Mouse (Mus musculus) ES-E14 (cell line): ENCODE measurements around the gene Bcat1.

Source experiments
- MAFK ChIP-seq: IDR thresholded peaks from 2 replicates; pipeline ENCODE4 v1.6.1; 2014; ENCODE audit warnings: mild to moderate bottlenecking, low read depth, low read length, inconsistent platforms; ENCODE audit not compliant: insufficient read depth
- ZNF384 ChIP-seq: IDR thresholded peaks from 2 replicates; pipeline ENCODE4 v1.6.1; 2012; ENCODE audit warnings: low read depth, low read length, inconsistent platforms

GRCm38 (mm10) chr6:144962013-144962354 is 114.0 kb downstream of the Bcat1 start:
- no peak for TF ChIP-seq MAFK
- no peak for TF ChIP-seq ZNF384
